Comparison of ENCODE assay signal across 19 mouse cellular contexts in genomic region chr10:77315682-77316081, GRCm38 (mm10). TPM values are rescaled to one million over a fixed set of nuclear protein-coding genes. Genes with fewer than 3 reads are reported as not detected.
DNase-seq lines count a peak whose midpoint lies in the region; ATAC-seq and TF ChIP-seq lines count a peak whose summit lies in the region.
"Had no signal": no experiment of that assay in that cellular context is flagged by ENCODE, and none has a peak within 500 bp of the region (broad histone marks: within the 10 kb centered on the region; RNA-seq: fewer than 3 reads in every experiment).

No protein-coding gene starts in this region.

- H3K4me2 ChIP-seq in forebrain, embryonic 15.5 days (replicated peaks): no peak overlapping the region
- H3K4me2 ChIP-seq: heart, embryonic 12.5 days; kidney, embryonic 15.5 days; midbrain, embryonic 12.5 days had no signal

- ATAC-seq in forebrain, embryonic 15.5 days (replicated peaks): no peak; the same call in 1 of the 2 replicates

- peak overlapping the region; percentile 60 for H3K27ac ChIP-seq in forebrain, embryonic 15.5 days (replicated peaks)
- H3K27ac ChIP-seq in layer of hippocampus, adult 2 months: peak overlapping the region; percentile 83
- H3K27ac ChIP-seq in kidney, adult 2 months (ENCODE audit: insufficient read depth, low read depth, low read length): no peak overlapping the region
- H3K27ac ChIP-seq: embryonic facial prominence, embryonic 10.5 days; kidney, embryonic 15.5 days; macrophage; midbrain, embryonic 12.5 days had no signal

- H3K4me1 ChIP-seq in forebrain, embryonic 15.5 days: peaks cover 3% of the 10 kb centered on the region; the same call in 1 of the 2 replicates
- no peaks in the 10 kb centered on the region for H3K4me1 ChIP-seq in kidney, adult 2 months (ENCODE audit: control insufficient read depth, insufficient read depth, low read length)
- H3K4me1 ChIP-seq: embryonic facial prominence, embryonic 10.5 days; heart, embryonic 12.5 days; midbrain, embryonic 12.5 days had no signal

- intact Hi-C loops in left cerebral cortex, postnatal 14 days (cut with DNase I): no loop called here

- H3K9me3 ChIP-seq in forebrain, embryonic 15.5 days: no peaks in the 10 kb centered on the region
- H3K9me3 ChIP-seq: embryonic facial prominence, embryonic 10.5 days; G1E; heart, embryonic 12.5 days; kidney, embryonic 15.5 days; midbrain, embryonic 12.5 days had no signal

- no peak overlapping the region for H3K9ac ChIP-seq in forebrain, embryonic 15.5 days (replicated peaks)
- H3K9ac ChIP-seq: heart, embryonic 12.5 days; kidney, embryonic 15.5 days; midbrain, embryonic 12.5 days had no signal

- peak; percentile 43 for DNase-seq in brain, embryonic 14.5 days (ENCODE audit: low read depth)
- DNase-seq in layer of hippocampus, adult 2 months (ENCODE audit: low spot score in 2 of 2): peak; percentile 67 to 80
- peak; percentile 58 to 78 for DNase-seq in left cerebral cortex, postnatal 14 days (ENCODE audit: low spot score in 2 of 2)
- no peak for DNase-seq in kidney, adult 2 months
- DNase-seq in cerebellum, postnatal 4 days (ENCODE audit: low spot score in 2 of 2): no peak
- DNase-seq in Muller cell, postnatal 12 days (ENCODE audit: inconsistent ontology term): no peak
- DNase-seq: adrenal gland, postnatal 10 days; cerebellum, postnatal 14 days; gastrocnemius, postnatal 10 days; heart, postnatal 36 days; lung, adult 2 months had no signal

- H3K36me3 ChIP-seq in forebrain, embryonic 15.5 days: peaks cover 7% of the 10 kb centered on the region
- H3K36me3 ChIP-seq in kidney, adult 2 months (ENCODE audit: control insufficient read depth, insufficient read depth, low read length): no peaks in the 10 kb centered on the region
- H3K36me3 ChIP-seq: embryonic facial prominence, embryonic 10.5 days; G1E had no signal

- no peak for TF ChIP-seq CTCF in brain, embryonic 14.5 days (IDR thresholded peaks at IDR 0.05; ENCODE audit: borderline replicate concordance, extremely low read depth, insufficient read depth, insufficient read length)
- no peak for TF ChIP-seq CTCF in layer of hippocampus, adult 2 months (conservative IDR thresholded peaks at IDR 0.05)
- TF ChIP-seq CTCF in kidney, adult 2 months (conservative IDR thresholded peaks at IDR 0.05; ENCODE audit: insufficient read depth, insufficient read length, low read depth, low read length): no peak

- no peak overlapping the region for H3K4me3 ChIP-seq in forebrain, embryonic 15.5 days
- H3K4me3 ChIP-seq in layer of hippocampus, adult 2 months: no peak overlapping the region
- no peak overlapping the region for H3K4me3 ChIP-seq in kidney, adult 2 months (ENCODE audit: insufficient read depth, low read depth, low read length)
- H3K4me3 ChIP-seq: embryonic facial prominence, embryonic 10.5 days; erythroblast, embryonic 14.5 days; heart, embryonic 12.5 days; kidney, embryonic 15.5 days; midbrain, embryonic 12.5 days had no signal

- H3K27me3 ChIP-seq in forebrain, embryonic 15.5 days: no peaks in the 10 kb centered on the region
- no peaks in the 10 kb centered on the region for H3K27me3 ChIP-seq in kidney, adult 2 months (replicated peaks; ENCODE audit: control insufficient read depth, insufficient read depth, low read length)
- H3K27me3 ChIP-seq: heart, embryonic 12.5 days; kidney, embryonic 15.5 days; midbrain, embryonic 12.5 days had no signal

- TF ChIP-seq POLR2A in brain, embryonic 14.5 days (IDR thresholded peaks at IDR 0.05; ENCODE audit: borderline replicate concordance, extremely low read depth, insufficient read depth, insufficient read length, poor library complexity, severe bottlenecking): no peak
- no peak for TF ChIP-seq POLR2A in kidney, adult 2 months (IDR thresholded peaks at IDR 0.05; ENCODE audit: low read depth, low read length)

- 80% methylated on average over 2 of the region's 2 CpGs for WGBS in forebrain, embryonic 15.5 days
- WGBS in kidney, adult 2 months: 91% methylated on average over 2 of the region's 2 CpGs

RNA-seq across cellular contexts. Expression of gene Pofut2, which starts 56.7 kb away (rescaled TPM):
- polyA plus RNA-seq in brain, embryonic 14.5 days (2012; rRNA removed): 45.3 and 49.2 TPM in 2 replicates
- 45.2 and 53.4 TPM in 2 replicates for polyA plus RNA-seq in forebrain, embryonic 15.5 days (2015; fragmentation: Nextera tagmentation; extraction: Ambion mirVana)
- 10 to 100 TPM; 29.5 to 30.1 TPM for total RNA-seq in layer of hippocampus, adult 2 months (2021)
- total RNA-seq in left cerebral cortex, postnatal 14 days (2021): 10 to 100 TPM; 35.3 to 36.0 TPM
- polyA plus RNA-seq in kidney, adult 2 months (2012; rRNA removed): 45.9 and 50.6 TPM in 2 replicates

Comparison
In these comparisons a context has a peak if more than half of its experiments do, and no peak if none do; other contexts are left out.
1. DNase-seq: peak in brain, embryonic 14.5 days (single experiment), layer of hippocampus, adult 2 months (2 of 2) and left cerebral cortex, postnatal 14 days (2 of 2); none in kidney, adult 2 months (single experiment), cerebellum, postnatal 4 days (0 of 2) and Muller cell, postnatal 12 days (single experiment).